Mouse (Mus musculus) testis, adult 2 months (tissue): Measurements from ENCODE around the gene Zfp536. TPM values are rescaled to one million over a fixed set of nuclear protein-coding genes. Genes with fewer than 3 reads are reported as not detected.

Experiments
- H3K27ac ChIP-seq: fragments of 200-500 bp; 2 replicates; pipeline ENCODE4 v1.5.1; 2012; ENCODE audit warnings: low read depth, low read length; ENCODE audit not compliant: control insufficient read depth, insufficient read depth
- H3K27me3 ChIP-seq: fragments of 200-500 bp; 2 replicates; pipeline ENCODE4 v1.6.1; 2012; ENCODE audit warnings: mild to moderate bottlenecking, low read length, moderate library complexity; ENCODE audit not compliant: control insufficient read depth, insufficient read depth
- H3K36me3 ChIP-seq: fragments of 200-500 bp; 2 replicates; pipeline ENCODE4 v1.6.1; 2012; ENCODE audit warnings: mild to moderate bottlenecking, low read length; ENCODE audit not compliant: control insufficient read depth, insufficient read depth
- H3K4me1 ChIP-seq: fragments of 200-500 bp; 2 replicates; pipeline ENCODE4 v1.6.1; 2012; ENCODE audit warnings: low read length; ENCODE audit not compliant: control insufficient read depth, insufficient read depth
- H3K4me3 ChIP-seq: fragments of 200-500 bp; 2 replicates; pipeline ENCODE4 v1.5.1; 2012; ENCODE audit warnings: low read depth, mild to moderate bottlenecking, low read length, moderate library complexity, mixed read lengths; ENCODE audit not compliant: control insufficient read depth
- CTCF ChIP-seq: fragments of 200-500 bp; IDR thresholded peaks from 2 replicates; pipeline ENCODE4 v1.5.1; 2012; ENCODE audit warnings: low read depth, mild to moderate bottlenecking, inconsistent platforms, low read length, moderate library complexity; ENCODE audit not compliant: control insufficient read depth, insufficient read depth, insufficient replicate concordance
- POLR2A ChIP-seq: fragments of 200-500 bp; IDR thresholded peaks from 2 replicates; pipeline ENCODE4 v1.6.1; 2012; ENCODE audit warnings: low read depth, mild to moderate bottlenecking, inconsistent platforms, low read length, moderate library complexity; ENCODE audit not compliant: control insufficient read depth
- polyA plus RNA-seq: library from polyadenylated mRNA; depleted of rRNA; stranded (reverse); fragments of >200 nt; gene quantifications from 2 replicates; pipeline ENCODE4 v1.2.3, GENCODE M21; 2012

The Zfp536 gene
- polyA plus RNA-seq, 1 experiment: 3.9 TPM

- H3K27ac ChIP-seq: no peak overlapping the region
- no peak for TF ChIP-seq CTCF
- TF ChIP-seq POLR2A: no peak
- no peaks in the 10 kb centered on the region for H3K27me3 ChIP-seq
- no peak overlapping the region for H3K4me3 ChIP-seq
- H3K4me1 ChIP-seq: no peaks in the 10 kb centered on the region
- no peaks in the 10 kb centered on the region for H3K36me3 ChIP-seq
Observed at GRCm38 (mm10) chr7:37630410-37630809, 143.0 kb downstream of the Zfp536 start.

- no peaks in the 10 kb centered on the region for H3K36me3 ChIP-seq
- H3K4me3 ChIP-seq: no peak overlapping the region
- H3K27me3 ChIP-seq: no peaks in the 10 kb centered on the region
- peaks cover 4% of the 10 kb centered on the region; the same call in 1 of the 2 replicates for H3K4me1 ChIP-seq
- H3K27ac ChIP-seq: no peak overlapping the region
- TF ChIP-seq CTCF (no peak), POLR2A (no peak)
Observed at GRCm38 (mm10) chr7:37627897-37628510, 145.4 kb downstream of the Zfp536 start.

DNA sequence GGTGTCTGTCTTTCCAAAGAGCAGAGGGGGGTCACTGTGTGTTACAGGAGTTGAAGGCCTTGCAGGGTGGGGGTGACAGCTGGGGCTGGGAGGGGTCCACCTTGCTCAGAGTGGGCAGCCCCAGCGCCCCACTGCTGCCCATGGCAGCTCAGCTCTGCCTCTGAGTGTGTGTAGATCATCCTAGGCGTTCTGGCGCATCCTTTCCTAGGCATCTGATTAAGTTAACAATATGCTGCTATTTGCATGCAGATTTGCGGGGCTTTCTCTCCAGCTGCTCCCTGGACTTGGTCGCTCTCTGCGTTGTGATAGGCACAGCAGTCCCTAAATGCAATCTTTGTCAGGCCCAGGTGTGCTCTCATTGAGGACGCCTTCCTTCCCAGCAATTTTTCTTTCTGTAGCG is 147.7 kb downstream of the Zfp536 start:
- H3K27me3 ChIP-seq: no peaks in the 10 kb centered on the region
- H3K36me3 ChIP-seq: no peaks in the 10 kb centered on the region

DNA sequence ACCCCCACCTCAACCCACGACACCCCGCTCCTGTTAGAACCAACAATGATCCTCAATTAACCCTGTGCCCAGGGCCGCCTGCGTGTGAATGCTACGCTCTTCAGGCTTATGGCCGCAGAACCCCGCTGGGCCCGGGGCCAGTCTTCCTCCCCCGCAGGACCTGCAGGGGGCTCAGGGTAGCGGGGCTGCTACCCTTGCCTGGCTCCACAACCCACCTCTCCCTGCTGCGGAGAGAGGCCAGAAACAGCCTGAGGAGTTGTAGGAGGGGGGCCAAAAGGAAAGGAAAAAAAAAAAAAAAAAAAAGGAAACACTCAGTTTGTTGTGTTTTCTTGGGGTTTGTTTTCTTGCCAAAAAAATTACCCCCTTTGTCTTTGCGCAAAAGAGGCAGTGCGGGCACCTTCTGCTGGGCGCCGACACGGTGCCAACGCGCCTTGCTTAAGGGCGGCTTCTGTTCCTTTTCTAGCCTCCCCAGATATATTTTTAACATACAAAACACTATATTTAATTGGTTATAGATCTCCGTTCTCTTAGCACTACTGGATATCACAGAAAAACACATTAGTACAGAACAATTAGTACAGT is 148.6 kb downstream of the Zfp536 start:
- no peaks in the 10 kb centered on the region for H3K27me3 ChIP-seq
- H3K27ac ChIP-seq: no peak overlapping the region
- H3K4me1 ChIP-seq: peaks cover 4% of the 10 kb centered on the region; the same call in 1 of the 2 replicates
- H3K36me3 ChIP-seq: no peaks in the 10 kb centered on the region
- H3K4me3 ChIP-seq: no peak overlapping the region
- TF ChIP-seq CTCF: no peak
- TF ChIP-seq POLR2A: no peak

More for the DNA sequence above, 147.7 kb downstream of the Zfp536 start:
- Histone ChIP-seq H3K27ac (no peak overlapping the region), H3K4me3 (no peak overlapping the region), H3K4me1 (peaks cover 4% of the 10 kb centered on the region; the same call in 1 of the 2 replicates)
- TF ChIP-seq POLR2A (no peak), CTCF (no peak)

- Histone ChIP-seq H3K4me3 (peak overlapping the region; percentile 27), H3K27me3 (no peaks in the 10 kb centered on the region), H3K36me3 (no peaks in the 10 kb centered on the region), H3K4me1 (peaks cover 4% of the 10 kb centered on the region; the same call in 1 of the 2 replicates), H3K27ac (no peak overlapping the region)
- TF ChIP-seq CTCF (no peak), POLR2A (no peak)
Observed at GRCm38 (mm10) chr7:37623903-37624758, 149.3 kb downstream of the Zfp536 start.

DNA sequence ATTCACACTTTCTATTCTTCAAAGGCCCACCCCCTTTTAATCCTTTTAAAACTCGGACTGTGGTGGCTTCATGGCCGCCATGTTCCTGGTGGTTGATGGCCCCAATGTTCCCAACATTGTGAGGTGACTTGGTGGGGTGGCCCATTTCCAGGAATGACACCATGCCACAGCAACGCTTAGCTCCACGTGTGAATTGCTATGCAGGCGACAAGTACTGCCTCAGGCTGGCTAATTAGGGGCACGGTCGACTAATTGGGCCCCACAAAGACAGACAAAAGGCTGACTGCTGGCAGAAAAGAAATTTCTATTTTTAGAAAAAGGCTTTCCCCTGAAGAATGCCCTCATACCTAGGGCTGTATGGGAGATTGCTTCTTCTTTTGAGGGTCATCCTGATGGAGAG is 154.2 kb downstream of the Zfp536 start:
- no peak overlapping the region for H3K27ac ChIP-seq
- H3K4me3 ChIP-seq: no peak overlapping the region
- peaks cover 4% of the 10 kb centered on the region; the same call in 1 of the 2 replicates for H3K4me1 ChIP-seq
- no peaks in the 10 kb centered on the region for H3K36me3 ChIP-seq
- H3K27me3 ChIP-seq: no peaks in the 10 kb centered on the region
- TF ChIP-seq CTCF (no peak), POLR2A (no peak)

DNA sequence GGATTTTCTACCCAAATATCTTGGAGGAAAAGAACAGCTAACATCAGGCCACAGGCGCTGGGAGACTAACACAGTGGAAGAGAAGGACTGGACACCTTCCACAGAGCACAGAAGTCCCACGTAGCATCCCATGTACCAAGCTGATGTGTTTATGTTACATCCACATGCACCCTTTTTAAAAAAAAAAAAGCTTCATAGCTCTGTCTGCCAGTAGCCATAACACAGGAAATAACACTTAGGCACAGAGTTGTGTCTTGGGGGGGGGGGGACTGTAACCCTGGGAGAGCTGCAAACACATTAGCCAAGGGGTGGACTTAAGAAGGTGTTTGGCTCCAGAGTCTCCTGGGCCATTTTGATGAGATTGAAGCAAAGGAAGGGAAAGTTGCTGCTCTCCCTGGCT is 155.6 kb downstream of the Zfp536 start:
- Histone ChIP-seq H3K27me3 (no peaks in the 10 kb centered on the region), H3K36me3 (no peaks in the 10 kb centered on the region), H3K4me1 (no peaks in the 10 kb centered on the region), H3K4me3 (no peak overlapping the region), H3K27ac (no peak overlapping the region)
- TF ChIP-seq POLR2A (no peak), CTCF (no peak)
